Mouse (Mus musculus): ENCODE results near the gene Dpm3. TPM values are rescaled to one million over a fixed set of nuclear protein-coding genes. Genes with fewer than 3 reads are reported as not detected.

The Dpm3 gene
- polyA plus RNA-seq, 1 experiment from 2014 or later = 87.2 TPM

DNA sequence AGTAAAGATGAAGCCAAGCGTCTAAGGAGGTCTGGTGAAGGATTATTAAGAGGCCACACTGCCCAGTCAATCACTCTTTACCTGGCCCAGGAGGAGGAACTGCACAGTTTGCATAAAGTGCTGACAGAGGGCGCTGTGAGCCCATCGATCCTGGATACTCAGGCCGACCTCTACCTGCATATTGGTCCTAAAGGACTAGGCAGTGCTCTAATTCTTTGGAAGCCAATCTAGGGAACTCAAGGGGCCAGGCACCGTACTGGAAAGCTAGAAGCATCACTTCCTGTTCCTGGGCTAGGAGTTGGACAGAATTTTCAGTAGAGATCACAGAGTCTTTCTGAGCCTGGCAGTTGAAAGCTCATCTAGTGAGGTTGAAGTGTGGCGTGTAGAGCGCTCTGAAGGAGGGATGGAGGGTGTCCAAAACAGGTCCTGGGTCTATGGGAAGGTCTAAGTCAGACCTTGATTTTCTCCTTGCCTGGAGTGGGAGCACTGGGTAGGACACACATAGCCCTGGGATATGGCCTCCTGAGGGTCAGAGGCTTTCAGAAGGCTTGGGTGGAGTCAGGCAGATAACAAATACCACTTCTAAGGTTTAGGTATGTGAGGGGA lies 8.6 kb upstream of the Dpm3 start:
- H3K9ac ChIP-seq (ENCODE audit: low read length) = no peak overlapping the region
- H3K4me2 ChIP-seq = no peak overlapping the region
- no peak overlapping the region for H3K27ac ChIP-seq (ENCODE audit: low read depth, low read length)
- DNase-seq (ENCODE audit: low spot score, missing footprints) = no peak
- H3K36me3 ChIP-seq (ENCODE audit: control insufficient read depth, insufficient read depth, low read length) = no peaks in the 10 kb centered on the region
- H3K27me3 ChIP-seq (ENCODE audit: control insufficient read depth, insufficient read depth, low read length) = peaks cover 2% of the 10 kb centered on the region; the same call in 1 of the 2 replicates
- H3K4me3 ChIP-seq (ENCODE audit: low read depth, low read length) = no peak overlapping the region
- H3K4me1 ChIP-seq (ENCODE audit: control insufficient read depth, insufficient read depth, low read length) = peaks cover 21% of the 10 kb centered on the region
- ATAC-seq (ENCODE audit: low FRiP score) = no peak
- 24% methylated on average over 7 of the region's 7 CpGs for WGBS
- no peaks in the 10 kb centered on the region for H3K9me3 ChIP-seq (ENCODE audit: control insufficient read depth, low read length)

DNA sequence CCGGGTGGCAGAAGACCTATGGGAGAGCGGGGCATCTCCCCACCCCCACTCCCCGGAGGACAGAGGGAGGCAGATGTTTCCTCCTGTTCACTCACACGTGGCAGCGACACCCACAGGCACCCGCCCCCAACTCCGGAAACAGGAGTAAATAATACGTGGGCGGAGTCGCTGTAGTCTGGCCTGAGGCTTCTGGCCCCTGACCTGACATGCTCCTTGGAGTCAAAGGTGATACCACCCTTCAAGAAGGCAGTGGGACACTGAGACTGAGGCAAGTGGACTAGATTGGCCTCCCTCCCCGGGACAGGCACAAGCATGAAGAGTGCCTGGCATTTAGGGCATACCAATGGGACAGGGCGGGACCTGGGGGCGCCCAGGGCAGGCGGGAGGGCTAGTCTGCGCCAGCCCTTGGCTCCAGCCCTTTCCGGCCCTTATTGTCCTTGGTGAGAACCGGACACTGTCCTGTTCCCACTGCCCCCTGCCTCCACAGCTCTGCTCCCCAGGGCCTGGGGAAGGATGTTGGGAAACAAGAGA lies 7.7 kb upstream of the Dpm3 start:
- Histone ChIP-seq H3K27me3 (ENCODE audit: control insufficient read depth, insufficient read depth, low read length) (peaks cover 2% of the 10 kb centered on the region; the same call in 1 of the 2 replicates), H3K9me3 (ENCODE audit: control insufficient read depth, low read length) (no peaks in the 10 kb centered on the region), H3K36me3 (ENCODE audit: control insufficient read depth, insufficient read depth, low read length) (no peaks in the 10 kb centered on the region), H3K9ac (ENCODE audit: low read length) (peak overlapping the region; percentile 36), H3K4me1 (ENCODE audit: control insufficient read depth, insufficient read depth, low read length) (peaks cover 18% of the 10 kb centered on the region), H3K4me3 (ENCODE audit: low read depth, low read length) (no peak overlapping the region), H3K27ac (ENCODE audit: low read depth, low read length) (no peak overlapping the region), H3K4me2 (no peak overlapping the region)
- DNase-seq (ENCODE audit: low spot score, missing footprints) = no peak
- ATAC-seq (ENCODE audit: low FRiP score) = no peak
- 5% methylated on average over 17 of the region's 17 CpGs for WGBS

DNA sequence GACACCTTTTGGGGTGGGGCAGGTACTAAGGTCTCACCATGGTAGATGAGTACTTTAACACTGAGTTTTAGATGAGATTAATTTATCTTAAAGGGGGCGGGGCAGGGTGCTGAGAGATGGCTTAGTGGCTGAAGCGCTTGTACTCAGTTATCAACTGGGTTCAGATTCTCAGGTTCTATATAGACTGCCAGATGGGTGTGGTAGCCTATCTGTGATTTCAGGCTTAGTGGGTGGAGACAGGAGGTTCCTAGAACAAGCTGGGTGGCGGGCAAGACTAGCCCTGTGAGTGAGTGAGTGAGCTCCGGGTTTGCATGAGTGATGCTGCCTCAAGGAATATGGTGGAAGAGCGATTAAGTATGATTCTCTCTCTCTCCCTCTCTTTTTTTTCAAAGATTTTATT lies 4.2 kb upstream of the Dpm3 start:
- ATAC-seq (ENCODE audit: low FRiP score) (no peak), DNase-seq (ENCODE audit: low spot score, missing footprints) (no peak)
- H3K9ac ChIP-seq (ENCODE audit: low read length) = no peak overlapping the region
- H3K36me3 ChIP-seq (ENCODE audit: control insufficient read depth, insufficient read depth, low read length) = no peaks in the 10 kb centered on the region
- no peaks in the 10 kb centered on the region for H3K9me3 ChIP-seq (ENCODE audit: control insufficient read depth, low read length)
- H3K4me3 ChIP-seq (ENCODE audit: low read depth, low read length) = no peak overlapping the region
- H3K4me1 ChIP-seq (ENCODE audit: control insufficient read depth, insufficient read depth, low read length) = peaks cover 10% of the 10 kb centered on the region; the same call in 1 of the 2 replicates
- H3K27ac ChIP-seq (ENCODE audit: low read depth, low read length) = no peak overlapping the region
- WGBS = 91% methylated on average over 5 of the region's 5 CpGs
- H3K4me2 ChIP-seq = no peak overlapping the region
- peaks cover 2% of the 10 kb centered on the region; the same call in 1 of the 2 replicates for H3K27me3 ChIP-seq (ENCODE audit: control insufficient read depth, insufficient read depth, low read length)

DNA sequence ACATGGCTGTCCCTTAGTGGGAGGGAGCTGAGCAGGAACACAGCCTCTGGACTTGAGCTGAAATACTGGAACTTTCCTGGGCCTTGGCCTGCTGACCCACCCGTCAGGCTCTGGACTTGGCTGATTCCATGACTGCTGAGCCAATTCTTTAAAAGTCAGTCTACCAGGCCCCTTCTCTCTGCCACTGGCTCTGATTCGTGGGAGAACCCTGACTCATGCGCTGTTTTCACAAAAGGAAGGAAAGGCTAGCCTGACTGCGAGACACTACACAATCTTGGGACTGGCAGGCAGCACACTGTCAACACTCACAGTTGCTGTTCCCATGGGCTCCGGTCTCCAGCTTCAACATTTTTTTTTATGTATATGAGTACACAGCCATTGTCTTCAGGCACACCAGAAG lies 3.0 kb upstream of the Dpm3 start:
- no peaks in the 10 kb centered on the region for H3K9me3 ChIP-seq (ENCODE audit: control insufficient read depth, low read length)
- ATAC-seq (ENCODE audit: low FRiP score) (no peak), DNase-seq (ENCODE audit: low spot score, missing footprints) (no peak)
- 83% methylated on average over 5 of the region's 5 CpGs for WGBS
- H3K27ac ChIP-seq (ENCODE audit: low read depth, low read length) = no peak overlapping the region
- H3K9ac ChIP-seq (ENCODE audit: low read length) = no peak overlapping the region
- H3K4me1 ChIP-seq (ENCODE audit: control insufficient read depth, insufficient read depth, low read length) = peaks cover 6% of the 10 kb centered on the region; the same call in 1 of the 2 replicates
- no peak overlapping the region for H3K4me2 ChIP-seq
- no peaks in the 10 kb centered on the region for H3K36me3 ChIP-seq (ENCODE audit: control insufficient read depth, insufficient read depth, low read length)
- peaks cover 2% of the 10 kb centered on the region; the same call in 1 of the 2 replicates for H3K27me3 ChIP-seq (ENCODE audit: control insufficient read depth, insufficient read depth, low read length)
- no peak overlapping the region for H3K4me3 ChIP-seq (ENCODE audit: low read depth, low read length)

DNA sequence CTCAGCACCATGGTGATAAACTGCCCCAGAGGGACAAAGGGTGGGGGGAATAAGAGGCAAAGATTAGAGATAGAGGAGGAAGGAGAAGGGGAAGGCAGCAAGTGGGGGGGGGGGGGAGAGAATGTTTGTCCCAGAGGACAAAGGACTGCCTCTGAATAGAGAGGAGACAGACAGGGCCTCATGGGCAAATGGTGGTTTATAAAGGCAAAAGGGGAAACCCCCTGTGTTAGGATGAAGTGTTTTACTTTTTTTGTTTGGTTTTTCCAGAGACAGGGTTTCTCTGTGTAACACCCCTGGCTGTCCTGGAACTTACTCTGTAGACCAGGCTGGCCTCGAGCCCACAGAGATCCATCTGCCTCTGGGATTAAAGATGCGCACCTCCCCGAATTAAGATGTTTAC lies 1.1 kb downstream of the Dpm3 start:
- no peaks in the 10 kb centered on the region for H3K27me3 ChIP-seq (ENCODE audit: control insufficient read depth, insufficient read depth, low read length)
- ATAC-seq (ENCODE audit: low FRiP score) = no peak
- H3K9me3 ChIP-seq (ENCODE audit: control insufficient read depth, low read length) = no peaks in the 10 kb centered on the region
- no peak overlapping the region for H3K4me2 ChIP-seq
- H3K4me1 ChIP-seq (ENCODE audit: control insufficient read depth, insufficient read depth, low read length) = no peaks in the 10 kb centered on the region
- WGBS = 58% methylated on average over 3 of the region's 3 CpGs
- 0 out of 2 replicates have a peak overlapping the region, but pooled peaks have one; percentile 2 for H3K9ac ChIP-seq (ENCODE audit: low read length)
- DNase-seq (ENCODE audit: low spot score, missing footprints) = no peak
- H3K36me3 ChIP-seq (ENCODE audit: control insufficient read depth, insufficient read depth, low read length) = no peaks in the 10 kb centered on the region
- H3K4me3 ChIP-seq (ENCODE audit: low read depth, low read length) = no peak overlapping the region
- no peak overlapping the region for H3K27ac ChIP-seq (ENCODE audit: low read depth, low read length)

DNA sequence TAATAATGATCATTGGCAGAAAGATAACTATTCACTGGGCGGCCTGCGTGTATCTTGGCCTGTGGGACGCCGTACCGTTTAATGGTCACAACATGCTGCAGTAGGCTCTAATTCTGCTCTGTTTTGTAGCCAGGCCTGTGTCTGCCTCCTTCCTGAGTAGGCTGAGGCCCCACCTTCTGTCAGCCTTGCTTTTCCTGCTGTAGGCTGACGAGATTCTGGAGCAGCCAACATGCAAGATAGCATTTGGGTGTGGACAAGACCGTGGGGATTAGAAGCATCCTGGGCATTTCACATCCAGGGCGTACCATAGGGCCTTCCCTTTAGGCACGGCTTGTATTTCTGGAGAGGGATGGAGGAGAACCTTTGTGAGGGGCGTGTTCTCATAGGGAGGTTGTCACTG lies 3.3 kb downstream of the Dpm3 start:
- Histone ChIP-seq H3K9ac (ENCODE audit: low read length) (no peak overlapping the region), H3K9me3 (ENCODE audit: control insufficient read depth, low read length) (no peaks in the 10 kb centered on the region), H3K4me2 (no peak overlapping the region), H3K36me3 (ENCODE audit: control insufficient read depth, insufficient read depth, low read length) (no peaks in the 10 kb centered on the region), H3K4me3 (ENCODE audit: low read depth, low read length) (no peak overlapping the region), H3K27ac (ENCODE audit: low read depth, low read length) (no peak overlapping the region), H3K27me3 (ENCODE audit: control insufficient read depth, insufficient read depth, low read length) (no peaks in the 10 kb centered on the region), H3K4me1 (ENCODE audit: control insufficient read depth, insufficient read depth, low read length) (peaks cover 12% of the 10 kb centered on the region)
- DNase-seq (ENCODE audit: low spot score, missing footprints) = no peak
- WGBS = 75% methylated on average over 10 of the region's 10 CpGs
- ATAC-seq (ENCODE audit: low FRiP score) = no peak

DNA sequence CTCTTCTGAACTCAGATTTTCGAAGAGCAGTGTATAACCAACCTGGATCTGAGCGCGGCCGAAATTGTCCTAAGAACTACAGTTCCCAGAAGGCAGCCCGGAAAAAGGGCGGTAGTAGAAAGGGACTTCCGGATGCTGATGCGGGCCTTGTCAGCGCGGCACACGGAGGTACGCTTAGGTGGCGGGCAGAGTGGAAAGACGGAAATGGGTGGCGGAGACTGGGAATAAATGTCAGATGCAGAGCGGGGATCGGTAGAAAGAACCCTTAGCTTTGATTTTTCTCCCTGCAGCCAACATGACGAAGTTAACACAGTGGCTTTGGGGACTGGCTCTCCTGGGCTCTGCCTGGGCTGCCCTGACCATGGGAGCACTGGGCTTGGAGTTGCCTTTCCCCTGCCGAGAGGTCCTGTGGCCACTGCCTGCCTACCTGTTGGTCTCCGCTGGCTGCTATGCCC lies 7.3 kb downstream of the Dpm3 start:
- DNase-seq (ENCODE audit: low spot score, missing footprints) (peak; percentile 97), ATAC-seq (ENCODE audit: low FRiP score) (peak; percentile 89)
- Histone ChIP-seq H3K4me3 (ENCODE audit: low read depth, low read length) (peak overlapping the region; percentile 74), H3K4me2 (peak overlapping the region; percentile 97), H3K36me3 (ENCODE audit: control insufficient read depth, insufficient read depth, low read length) (no peaks in the 10 kb centered on the region), H3K27ac (ENCODE audit: low read depth, low read length) (no peak overlapping the region; the same call in 1 of the 2 replicates), H3K4me1 (ENCODE audit: control insufficient read depth, insufficient read depth, low read length) (peaks cover 20% of the 10 kb centered on the region), H3K9ac (ENCODE audit: low read length) (peak overlapping the region; percentile 80), H3K27me3 (ENCODE audit: control insufficient read depth, insufficient read depth, low read length) (no peaks in the 10 kb centered on the region), H3K9me3 (ENCODE audit: control insufficient read depth, low read length) (no peaks in the 10 kb centered on the region)
- WGBS = under 1% methylated on average over 20 of the region's 20 CpGs

DNA sequence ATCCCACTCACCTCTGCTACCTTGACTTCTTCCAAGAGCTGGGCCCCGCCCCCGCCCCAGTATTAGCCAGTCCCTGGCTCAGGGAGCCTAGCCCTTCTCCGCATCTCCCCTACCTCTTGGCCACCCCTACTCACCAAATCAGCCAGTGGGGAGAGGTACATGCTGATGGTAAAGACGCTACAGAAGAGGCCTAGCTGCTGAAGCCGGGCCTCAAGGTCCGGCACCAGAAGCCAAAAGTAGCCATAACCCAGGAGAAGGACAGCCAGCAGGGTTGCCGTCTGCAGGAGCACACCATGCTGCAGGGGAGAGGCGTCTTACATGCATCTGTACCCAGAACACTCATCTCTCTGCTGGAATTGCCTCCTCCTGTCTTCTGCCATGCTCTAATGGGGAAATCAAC lies 9.8 kb downstream of the Dpm3 start:
- Histone ChIP-seq H3K4me3 (ENCODE audit: low read depth, low read length) (no peak overlapping the region), H3K9ac (ENCODE audit: low read length) (no peak overlapping the region), H3K4me1 (ENCODE audit: control insufficient read depth, insufficient read depth, low read length) (peaks cover 20% of the 10 kb centered on the region), H3K9me3 (ENCODE audit: control insufficient read depth, low read length) (no peaks in the 10 kb centered on the region), H3K27me3 (ENCODE audit: control insufficient read depth, insufficient read depth, low read length) (no peaks in the 10 kb centered on the region), H3K36me3 (ENCODE audit: control insufficient read depth, insufficient read depth, low read length) (no peaks in the 10 kb centered on the region), H3K4me2 (no peak overlapping the region), H3K27ac (ENCODE audit: low read depth, low read length) (no peak overlapping the region)
- no peak for ATAC-seq (ENCODE audit: low FRiP score)
- DNase-seq (ENCODE audit: low spot score, missing footprints) = no peak
- WGBS = 43% methylated on average over 8 of the region's 8 CpGs

DNA sequence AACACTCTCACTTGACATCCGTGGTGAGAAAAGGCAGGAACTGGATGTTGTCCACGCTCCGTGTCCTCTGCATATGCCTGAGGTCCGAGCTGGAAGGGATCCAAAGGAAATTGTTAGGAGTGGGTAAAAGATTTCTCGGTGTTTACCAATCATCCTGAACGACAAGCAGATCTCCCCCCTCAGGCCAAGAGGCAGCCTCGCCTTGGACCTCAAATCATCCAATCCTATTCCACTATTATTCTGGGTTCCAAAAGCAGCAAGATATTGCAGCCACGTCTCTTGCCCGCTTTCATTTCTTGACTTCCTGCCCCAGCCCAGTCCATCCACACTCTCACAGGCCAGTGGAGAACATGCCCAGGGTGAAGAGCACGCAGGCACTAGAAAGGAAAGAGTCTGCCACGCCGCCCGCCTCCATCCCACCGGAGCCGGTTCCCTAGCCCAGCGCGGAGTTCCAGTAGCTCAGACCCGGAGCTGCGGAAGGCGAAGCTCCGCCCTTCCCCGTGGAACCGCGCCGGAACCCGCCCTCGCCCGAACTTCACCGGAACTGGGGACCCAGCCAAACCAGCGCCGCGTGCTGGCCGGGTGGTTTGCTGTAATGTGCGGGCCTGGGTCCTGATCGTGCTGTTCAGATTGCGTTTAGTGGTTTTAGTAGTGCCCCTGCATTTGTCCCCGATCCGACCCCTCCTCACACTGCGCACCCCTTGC lies 11.0 kb downstream of the Dpm3 start, which contains the start of gene Slc50a1:
Slc50a1 (minus strand) TSS at position 520 of the 705 bp plus-strand sequence.
- 6% methylated on average over 39 of the region's 39 CpGs for WGBS
- Histone ChIP-seq H3K36me3 (ENCODE audit: control insufficient read depth, insufficient read depth, low read length) (no peaks in the 10 kb centered on the region), H3K27me3 (ENCODE audit: control insufficient read depth, insufficient read depth, low read length) (no peaks in the 10 kb centered on the region), H3K27ac (ENCODE audit: low read depth, low read length) (no peak within 1 kb of the TSS), H3K9me3 (ENCODE audit: control insufficient read depth, low read length) (no peaks in the 10 kb centered on the region), H3K9ac (ENCODE audit: low read length) (peak within 1 kb of the TSS; percentile 70), H3K4me3 (ENCODE audit: low read depth, low read length) (peak within 1 kb of the TSS; percentile 40), H3K4me1 (ENCODE audit: control insufficient read depth, insufficient read depth, low read length) (peaks cover 20% of the 10 kb centered on the region), H3K4me2 (peak within 1 kb of the TSS; percentile 68)
- peak; percentile 97 for DNase-seq (ENCODE audit: low spot score, missing footprints)
- peak; percentile 57 for ATAC-seq (ENCODE audit: low FRiP score)

Data from midbrain, embryonic 11.5 days (tissue).